Mouse (Mus musculus): ENCODE data around the gene Ccl2. TPM values are rescaled to one million over a fixed set of nuclear protein-coding genes. Genes with fewer than 3 reads are reported as not detected.

Ccl2 gene
- total and polyA plus RNA-seq, 3 experiments, result 0.21 to 0.49 TPM; not detected in 1

DNA sequence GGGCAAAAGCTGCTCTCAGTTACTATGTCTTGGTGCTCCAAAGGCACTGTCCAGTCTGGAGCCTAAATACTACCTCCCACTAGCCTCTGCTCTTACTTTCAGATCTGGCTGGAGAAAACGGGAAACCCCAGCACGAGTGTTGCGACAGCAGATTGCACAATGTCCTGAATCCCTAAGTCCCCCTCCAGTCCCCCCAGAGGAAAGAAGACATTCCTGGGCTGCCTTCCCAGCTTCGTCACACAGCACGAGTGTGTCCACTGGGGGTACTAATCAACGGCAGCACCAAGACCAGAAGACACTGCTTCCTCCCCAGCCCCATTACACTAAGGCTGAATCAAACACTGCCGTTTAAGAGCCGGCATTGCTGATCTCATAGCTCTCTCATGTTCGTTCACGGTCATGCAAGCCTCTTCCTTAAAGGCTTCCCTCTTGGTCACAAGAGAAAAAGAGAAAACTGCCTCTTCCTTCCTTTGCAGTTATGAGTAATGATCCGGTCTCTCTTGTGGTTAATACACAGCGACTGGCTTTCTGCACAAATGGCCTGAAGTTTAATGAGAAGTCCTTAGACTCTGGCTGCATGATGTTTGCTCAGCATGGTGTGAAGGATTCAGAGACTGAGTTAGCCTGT, 28.5 kb upstream of the Ccl2 start:
- in situ Hi-C loops (cut with MboI; ENCODE audit: low pct_ligation_motif_present, low pct_unique_long_range_greater_than_20kb, low sequenced_read_pairs), result no loop called here
- dilution Hi-C loops (cut with MboI; ENCODE audit: extremely low pct_ligation_motif_present, extremely low pct_unique_long_range_greater_than_20kb, low sequenced_read_pairs), result no loop called here
- DNase-seq (ENCODE audit: extremely low read depth), result no peak
- Histone ChIP-seq H3K36me3 (replicated peaks in 1 of 2; ENCODE audit: control insufficient read depth in 1 of 2, insufficient read depth in 1 of 2, low read length in 1 of 2) (no peaks in the 10 kb centered on the region), H3K9me3 (replicated peaks; ENCODE audit: low read length) (no peaks in the 10 kb centered on the region), H3K4me3 (replicated peaks in 1 of 3; ENCODE audit: low read depth in 2 of 3, low read length in 2 of 3, poor library complexity in 1 of 3) (no peak overlapping the region), H3K27me3 (replicated peaks) (peaks cover 14% of the 10 kb centered on the region), H3K9ac (ENCODE audit: insufficient read depth, low read depth) (no peak overlapping the region), H3K4me1 (ENCODE audit: control insufficient read depth in 1 of 2, insufficient read depth in 2 of 2) (peaks cover 8 to 31% of the 10 kb centered on the region in 2 experiments; a peak in 3 of 4 replicates), H3K79me2 (replicated peaks; ENCODE audit: control insufficient read depth, extremely low read depth, insufficient read depth, poor library complexity, severe bottlenecking) (no peaks in the 10 kb centered on the region), H3K4me2 (ENCODE audit: insufficient read depth, low read depth, poor library complexity, severe bottlenecking) (peak overlapping the region; percentile 33; the same call in 1 of the 2 replicates), H3K27ac (ENCODE audit: insufficient read depth, low read depth) (no peak overlapping the region)
- TF ChIP-seq UBTF (IDR thresholded peaks at IDR 0.05; ENCODE audit: low read depth, low read length), result no peak
- no peak for TF ChIP-seq GABPA (IDR thresholded peaks at IDR 0.05; ENCODE audit: insufficient replicate concordance, low read depth, low read length)
- no peak for TF ChIP-seq POLR2AphosphoS2 (IDR thresholded peaks at IDR 0.05; ENCODE audit: low read depth, low read length)
- no peak for TF ChIP-seq ZC3H11A (IDR thresholded peaks at IDR 0.05; ENCODE audit: low read depth, low read length)
- no peak for TF ChIP-seq USF2 (conservative IDR thresholded peaks at IDR 0.05; ENCODE audit: low read depth, low read length)
- TF ChIP-seq SIN3A (IDR thresholded peaks at IDR 0.05; ENCODE audit: low read length), result no peak

DNA sequence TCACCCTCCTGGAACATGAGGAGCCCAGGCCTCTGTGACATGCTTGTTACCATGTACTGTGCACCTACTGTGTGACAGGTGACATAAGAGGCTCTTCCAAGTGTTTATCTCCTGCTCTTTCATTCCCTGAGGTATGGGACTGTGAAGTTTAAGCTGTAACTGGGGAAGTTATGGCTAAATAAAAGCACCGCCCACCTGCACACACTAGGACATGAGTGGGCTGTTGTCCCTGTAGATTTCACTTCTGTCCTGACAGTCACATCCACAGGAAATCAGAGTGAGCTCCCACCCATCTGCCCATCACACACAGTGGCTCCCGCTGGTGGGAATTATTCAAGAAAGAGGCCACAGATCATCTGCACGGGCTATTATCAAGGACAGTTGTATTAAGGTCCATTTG, 25.3 kb upstream of the Ccl2 start:
- Histone ChIP-seq H3K36me3 (replicated peaks in 1 of 2; ENCODE audit: control insufficient read depth in 1 of 2, insufficient read depth in 1 of 2, low read length in 1 of 2) (no peaks in the 10 kb centered on the region), H3K4me1 (ENCODE audit: control insufficient read depth in 1 of 2, insufficient read depth in 2 of 2) (peaks cover 4 to 24% of the 10 kb centered on the region in 2 experiments; a peak in 3 of 4 replicates), H3K4me3 (replicated peaks in 1 of 3; ENCODE audit: low read depth in 2 of 3, low read length in 2 of 3, poor library complexity in 1 of 3) (no peak overlapping the region), H3K27ac (ENCODE audit: insufficient read depth, low read depth) (no peak overlapping the region), H3K9me3 (replicated peaks; ENCODE audit: low read length) (no peaks in the 10 kb centered on the region), H3K9ac (ENCODE audit: insufficient read depth, low read depth) (no peak overlapping the region), H3K4me2 (ENCODE audit: insufficient read depth, low read depth, poor library complexity, severe bottlenecking) (no peak overlapping the region), H3K27me3 (replicated peaks) (peaks cover 14% of the 10 kb centered on the region), H3K79me2 (replicated peaks; ENCODE audit: control insufficient read depth, extremely low read depth, insufficient read depth, poor library complexity, severe bottlenecking) (no peaks in the 10 kb centered on the region)
- no peak for DNase-seq (ENCODE audit: extremely low read depth)
- TF ChIP-seq HCFC1 (IDR thresholded peaks at IDR 0.05; ENCODE audit: low read depth, low read length) (no peak), RCOR1 (conservative IDR thresholded peaks at IDR 0.05; ENCODE audit: low read depth, low read length) (no peak), BHLHE40 (IDR thresholded peaks at IDR 0.05; ENCODE audit: low read depth, low read length) (no peak), ZKSCAN1 (IDR thresholded peaks at IDR 0.05; ENCODE audit: borderline replicate concordance, low read depth, low read length) (no peak), IRF4 (IDR thresholded peaks at IDR 0.05; ENCODE audit: low read depth, low read length) (no peak), E2F4 (IDR thresholded peaks at IDR 0.05; ENCODE audit: insufficient replicate concordance, low read depth, low read length) (no peak), POLR2AphosphoS2 (IDR thresholded peaks at IDR 0.05; ENCODE audit: low read depth, low read length) (no peak), JUND (conservative IDR thresholded peaks at IDR 0.05; ENCODE audit: low read depth, low read length) (no peak), TCF12 (IDR thresholded peaks at IDR 0.05; ENCODE audit: low read depth, low read length) (no peak), TBP (conservative IDR thresholded peaks at IDR 0.05; ENCODE audit: low read depth, low read length) (no peak), SIN3A (IDR thresholded peaks at IDR 0.05; ENCODE audit: low read length) (no peak), KAT2A (IDR thresholded peaks at IDR 0.05; ENCODE audit: insufficient replicate concordance, low read length) (no peak), RAD21 (IDR thresholded peaks at IDR 0.05; ENCODE audit: low read depth, low read length) (no peak), USF1 (IDR thresholded peaks at IDR 0.05; ENCODE audit: low read depth, low read length) (no peak), CHD1 (IDR thresholded peaks at IDR 0.05; ENCODE audit: low read depth, low read length) (no peak), POLR2A (IDR thresholded peaks at IDR 0.05; ENCODE audit: low read depth, low read length) (no peak), JUN (IDR thresholded peaks at IDR 0.05; ENCODE audit: insufficient read depth, low read depth, low read length) (no peak), SMC3 (IDR thresholded peaks at IDR 0.05; ENCODE audit: low read depth, low read length) (no peak), MAFK (IDR thresholded peaks at IDR 0.05; ENCODE audit: insufficient replicate concordance, low read length) (no peak), UBTF (IDR thresholded peaks at IDR 0.05; ENCODE audit: low read depth, low read length) (no peak)
- dilution Hi-C loops (cut with MboI; ENCODE audit: extremely low pct_ligation_motif_present, extremely low pct_unique_long_range_greater_than_20kb, low sequenced_read_pairs), result no loop called here
- in situ Hi-C loops (cut with MboI; ENCODE audit: low pct_ligation_motif_present, low pct_unique_long_range_greater_than_20kb, low sequenced_read_pairs), result no loop called here

Measured in CH12.LX (cell line).